In the genomic region with DNA sequence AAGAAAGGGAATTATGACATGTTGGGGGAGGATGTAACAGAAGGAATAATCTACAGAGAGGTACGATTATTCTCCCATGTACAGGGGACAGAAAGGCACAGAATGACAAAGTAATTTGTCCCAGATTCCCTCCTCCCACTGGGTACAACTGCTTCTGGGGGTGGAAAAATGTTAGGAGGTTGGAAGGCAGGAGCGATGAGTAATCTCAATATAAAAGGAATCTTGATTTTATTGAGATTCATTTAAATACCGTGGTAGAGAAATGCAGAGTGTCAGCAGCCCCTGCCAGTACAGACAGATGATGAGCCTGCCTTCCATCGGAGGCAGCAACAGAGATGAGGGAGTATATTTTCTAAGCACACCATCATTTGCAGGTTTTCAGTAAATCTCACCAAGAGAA, we compare ENCODE assay signal across 21 mouse cellular contexts.
DNase-seq lines count a peak whose midpoint lies in the region; TF ChIP-seq lines count a peak whose summit lies in the region.
"Had no signal": no experiment of that assay in that cellular context is flagged by ENCODE, and none has a peak within 500 bp of the region (broad histone marks: within the 10 kb centered on the region; RNA-seq: fewer than 3 reads in every experiment).

No protein-coding gene starts in this region.

- H3K27ac ChIP-seq in heart, adult 2 months: no peak overlapping the region
- H3K27ac ChIP-seq: forebrain, embryonic 10.5 days; hindbrain, embryonic 13.5 days; stomach, postnatal 0 days had no signal

- intact Hi-C loops in heart, adult 2 months (cut with DNase I): loop anchor here (5.0 kb wide), 1 partner anchor 227 kb away; no protein-coding TSS in a partner anchor

- no peak for TF ChIP-seq EP300 in heart, adult 2 months (IDR thresholded peaks at IDR 0.05; ENCODE audit: insufficient read depth, low read depth, low read length)

- H3K36me3 ChIP-seq in heart, adult 2 months (ENCODE audit: control insufficient read depth, insufficient read depth, low read length): no peaks in the 10 kb centered on the region
- H3K36me3 ChIP-seq: forebrain, embryonic 10.5 days; hindbrain, embryonic 13.5 days had no signal

- H3K9ac ChIP-seq in heart, adult 2 months (ENCODE audit: low read depth, low read length): no peak overlapping the region
- H3K9ac ChIP-seq: hindbrain, embryonic 13.5 days had no signal

- peak; percentile 72 to 84 for DNase-seq in layer of hippocampus, adult 18-20 months (ENCODE audit: low spot score in 2 of 2)
- DNase-seq in layer of hippocampus, postnatal 10 days (ENCODE audit: low spot score in 2 of 2): no peak
- peak; percentile 67 to 78 for DNase-seq in frontal cortex, adult 2 months (ENCODE audit: extremely low spot score in 1 of 2, low spot score in 1 of 2)
- peak; percentile 49 to 55 for DNase-seq in left cerebral cortex, adult 18-20 months (ENCODE audit: low spot score in 2 of 2)
- DNase-seq in right cerebral cortex, postnatal 10 days (ENCODE audit: low spot score in 2 of 2): peak; percentile 46 to 56
- DNase-seq in heart, adult 2 months: no peak
- no peak for DNase-seq in adrenal gland, postnatal 36 days
- DNase-seq in ovary, postnatal 10 days (ENCODE audit: low spot score): no peak
- DNase-seq: adrenal gland, postnatal 25 days; cerebellum, adult 2 months; cerebellum, postnatal 36 days; heart, postnatal 10 days; kidney, adult 9 months; kidney, postnatal 36 days; lung, adult 2 months; lung, postnatal 36 days; thymus, postnatal 14 days had no signal

- WGBS in heart, adult 2 months: 85% methylated on average over 4 of the region's 4 CpGs

- H3K4me1 ChIP-seq in heart, adult 2 months (ENCODE audit: control insufficient read depth, insufficient read depth, low read length): no peaks in the 10 kb centered on the region
- H3K4me1 ChIP-seq: forebrain, embryonic 10.5 days; hindbrain, embryonic 13.5 days had no signal

- TF ChIP-seq CTCF in heart, adult 2 months (IDR thresholded peaks at IDR 0.05): no peak

- H3K4me3 ChIP-seq in heart, adult 2 months: no peak overlapping the region
- H3K4me3 ChIP-seq: forebrain, embryonic 10.5 days; hindbrain, embryonic 13.5 days had no signal

- no peak for TF ChIP-seq POLR2A in heart, adult 2 months (IDR thresholded peaks at IDR 0.05; ENCODE audit: insufficient read depth, low read depth, low read length)

- H3K27me3 ChIP-seq in heart, adult 2 months (ENCODE audit: control insufficient read depth, insufficient read depth, low read length): no peaks in the 10 kb centered on the region
- H3K27me3 ChIP-seq: CH12.LX; hindbrain, embryonic 13.5 days had no signal

- no peaks in the 10 kb centered on the region for H3K79me2 ChIP-seq in heart, adult 2 months (replicated peaks; ENCODE audit: control insufficient read depth, insufficient read depth, low read length)

Comparison
In these comparisons a context has a peak if more than half of its experiments do, and no peak if none do; other contexts are left out.
1. DNase-seq: peak in layer of hippocampus, adult 18-20 months (2 of 2), frontal cortex, adult 2 months (2 of 2), left cerebral cortex, adult 18-20 months (2 of 2) and right cerebral cortex, postnatal 10 days (2 of 2); none in layer of hippocampus, postnatal 10 days (0 of 2), heart, adult 2 months (0 of 2), adrenal gland, postnatal 36 days (0 of 2) and ovary, postnatal 10 days (single experiment).